Mouse (Mus musculus): Measurements from ENCODE around the gene Gatm.

DNA sequence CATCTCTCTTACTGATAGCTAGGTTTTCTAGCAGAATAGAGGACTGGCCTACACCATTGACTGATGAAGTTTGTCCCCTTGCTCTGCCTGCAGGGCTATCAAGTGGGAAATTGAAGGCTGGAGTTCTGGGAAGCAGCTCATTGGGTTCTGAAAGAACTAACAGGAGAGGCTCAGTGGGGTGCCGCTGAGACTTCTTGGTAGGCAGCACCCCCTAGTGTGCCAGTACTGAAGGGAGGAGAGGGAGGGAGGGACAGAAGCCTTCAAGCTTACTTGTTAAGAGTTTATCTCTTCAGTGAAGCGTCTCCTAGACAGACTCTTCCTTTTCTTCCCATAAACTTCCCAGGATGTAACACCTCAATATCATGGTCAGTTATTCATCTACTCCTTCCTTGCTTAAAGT lies 52.8 kb downstream of the Gatm start:
- TF ChIP-seq ZNF384 (IDR thresholded peaks at IDR 0.05; ENCODE audit: low read depth, low read length) = no peak
- no peak for TF ChIP-seq ZC3H11A (IDR thresholded peaks at IDR 0.05; ENCODE audit: borderline replicate concordance, low read depth, low read length)

All from ES-E14 (cell line).